Mouse (Mus musculus) CD4-positive, CD25-positive, alpha-beta regulatory T cell, adult 4 months (primary cell): ENCODE data around the gene Spata13. TPM values are rescaled to one million over a fixed set of nuclear protein-coding genes. Genes with fewer than 3 reads are reported as not detected.
A peak's percentile ranks its signal among the peaks of the same experiment; 100 is the strongest.

Experiments
- ATAC-seq: one replicate; pipeline ENCODE4 v1.8.0; 2017
- polyA plus RNA-seq, 2 experiments: library from polyadenylated mRNA; unstranded; fragments of 100-300 nt; shearing (Covaris generic); gene quantifications; one replicate each; pipeline ENCODE4 v1.2.1; 2017

Gene Spata13
- polyA plus RNA-seq, 2 experiments from 2014 or later, result 90.7 to 146 TPM

GRCm38 (mm10) chr14:60797596-60797995, 163.8 kb downstream of the Spata13 start:
- ATAC-seq, result no peak

GRCm38 (mm10) chr14:60798721-60799120, 164.9 kb downstream of the Spata13 start:
- no peak for ATAC-seq

GRCm38 (mm10) chr14:60799762-60800728, 166.2 kb downstream of the Spata13 start:
- ATAC-seq, result peak; percentile 65

- no peak for ATAC-seq
These were observed 168.2 kb downstream of the Spata13 start for GRCm38 (mm10) chr14:60802026-60802425.

GRCm38 (mm10) chr14:60804978-60805377, 171.2 kb downstream of the Spata13 start:
- no peak for ATAC-seq

GRCm38 (mm10) chr14:60805871-60806270, 172.1 kb downstream of the Spata13 start:
- ATAC-seq, result no peak

GRCm38 (mm10) chr14:60806891-60807344, 173.1 kb downstream of the Spata13 start:
- ATAC-seq, result peak; percentile 26

GRCm38 (mm10) chr14:60809881-60810280, 176.1 kb downstream of the Spata13 start:
- no peak for ATAC-seq

GRCm38 (mm10) chr14:60811547-60811946, 177.7 kb downstream of the Spata13 start:
- no peak for ATAC-seq

Other genes starting within 250 kb of the Spata13 start
- gene C1qtnf9, start 134.1 kb downstream of the Spata13 start, polyA plus RNA-seq, result under 1 TPM in 1 of 2 experiments, not detected in 1; 0.39 TPM
- gene Mipep, start 150.6 kb downstream of the Spata13 start, polyA plus RNA-seq, result 1 to 10 TPM; 1.6 to 1.8 TPM